Mouse (Mus musculus) bone marrow, adult 2 months (tissue): Measurements from ENCODE around the gene Cpne8.

Source experiments
- CTCF ChIP-seq: fragments of 200-500 bp; IDR thresholded peaks from 2 replicates; pipeline ENCODE4 v1.5.1; 2011; ENCODE audit warnings: low read length, control low read depth; ENCODE audit not compliant: control insufficient read depth, insufficient read depth
- POLR2A ChIP-seq: fragments of 200-500 bp; IDR thresholded peaks from 2 replicates; pipeline ENCODE4 v1.6.1; 2011; ENCODE audit warnings: low read depth, mild to moderate bottlenecking, control low read depth, low read length, borderline replicate concordance; ENCODE audit not compliant: control insufficient read depth

- TF ChIP-seq POLR2A (no peak), CTCF (no peak)
Measured at GRCm38 (mm10) chr15:90446076-90446475, 233.2 kb downstream of the Cpne8 start.
